Mouse (Mus musculus) kidney, adult 18-20 months (tissue): Measurements from ENCODE around the gene Atp5h.
"Not testable (repeated sequence)": the region's sequence is repeated elsewhere in the genome, so short reads cannot be mapped to it uniquely, and the experiment has no call there.

ENCODE experiments used
- DNase-seq: peaks from one replicate; pipeline ENCODE4 v3.0.0; 2021

Atp5h gene

DNA sequence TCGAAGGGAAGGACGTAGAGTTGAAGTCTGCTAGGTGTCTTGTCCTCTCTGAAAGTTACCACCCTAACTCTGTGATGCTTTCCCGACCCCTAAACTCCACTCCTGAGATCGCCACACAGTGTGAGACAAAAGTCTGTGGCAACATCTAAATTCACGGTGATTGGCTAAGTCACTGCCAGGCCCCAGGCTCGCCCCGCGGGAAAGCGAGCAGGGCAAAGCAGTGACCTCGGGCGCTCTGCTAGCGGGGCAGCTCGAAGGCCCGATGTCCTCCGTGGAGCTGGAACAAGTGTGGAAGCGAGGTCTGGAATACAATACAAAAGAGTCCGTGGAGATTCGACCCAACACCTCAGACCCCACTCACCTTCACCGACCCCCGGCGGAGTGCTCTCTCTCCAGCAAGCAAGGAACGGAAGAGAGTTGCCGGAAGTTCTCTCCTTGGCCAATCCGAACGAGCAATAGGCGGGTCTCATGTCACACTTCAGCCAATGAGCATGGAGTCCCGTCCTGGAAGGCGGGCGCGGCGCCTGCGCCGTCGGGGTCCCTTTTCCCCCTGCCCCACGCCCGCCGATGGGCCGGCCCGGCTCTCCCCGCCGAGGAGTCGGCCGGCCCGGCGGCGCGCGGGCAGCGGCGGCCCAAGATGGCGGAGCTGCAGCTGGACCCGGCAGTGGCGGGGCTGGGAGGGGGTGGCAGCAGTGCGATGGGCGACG is at the start of gene Atp5h, which contains the start of gene Kctd2:
Gene Atp5h (minus strand): TSS at position 432 of the 707 bp plus-strand sequence.
Gene Kctd2 (plus strand): TSS at position 598 of the 707 bp plus-strand sequence.
- peak; percentile 92 for DNase-seq

DNA sequence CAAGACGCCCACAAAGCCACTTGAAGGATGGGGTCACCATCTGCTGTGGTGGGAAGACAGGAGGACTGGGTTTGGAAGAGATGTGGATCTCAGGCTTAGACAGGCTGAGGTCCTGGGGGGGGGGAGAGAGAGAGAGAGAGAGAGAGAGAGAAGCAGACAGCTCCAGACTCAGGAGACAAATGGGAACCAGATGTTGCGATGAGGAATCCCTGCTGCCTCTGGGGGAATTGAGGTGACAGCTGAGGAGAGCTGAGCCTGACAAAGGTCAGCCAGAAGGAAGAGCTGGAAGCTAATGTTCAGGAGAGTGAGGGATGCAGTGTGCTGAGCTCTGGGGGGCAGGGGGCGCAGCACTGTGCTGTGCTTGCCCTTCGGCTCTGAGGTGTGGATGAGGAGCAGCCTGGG is 47.5 kb upstream of the Atp5h start:
- DNase-seq = no peak

DNA sequence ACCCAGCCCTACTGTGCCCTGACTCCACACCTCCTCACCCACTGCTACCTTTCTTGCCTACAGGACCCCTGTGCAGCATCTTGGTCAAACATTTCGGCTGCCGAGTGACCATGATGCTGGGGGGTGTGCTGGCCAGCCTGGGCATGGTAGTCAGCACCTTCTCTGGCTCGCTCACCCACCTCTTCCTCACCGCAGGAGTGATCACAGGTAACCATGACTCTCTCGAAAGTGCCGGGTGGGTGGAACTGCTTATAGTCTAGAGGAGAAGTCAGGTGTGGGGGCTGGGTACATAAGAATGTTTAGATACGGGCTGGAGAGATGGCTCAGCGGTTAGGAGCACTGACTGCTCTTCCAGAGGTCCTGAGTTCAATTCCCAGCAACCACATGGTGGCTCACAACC is 45.1 kb upstream of the Atp5h start:
- DNase-seq = no peak

DNA sequence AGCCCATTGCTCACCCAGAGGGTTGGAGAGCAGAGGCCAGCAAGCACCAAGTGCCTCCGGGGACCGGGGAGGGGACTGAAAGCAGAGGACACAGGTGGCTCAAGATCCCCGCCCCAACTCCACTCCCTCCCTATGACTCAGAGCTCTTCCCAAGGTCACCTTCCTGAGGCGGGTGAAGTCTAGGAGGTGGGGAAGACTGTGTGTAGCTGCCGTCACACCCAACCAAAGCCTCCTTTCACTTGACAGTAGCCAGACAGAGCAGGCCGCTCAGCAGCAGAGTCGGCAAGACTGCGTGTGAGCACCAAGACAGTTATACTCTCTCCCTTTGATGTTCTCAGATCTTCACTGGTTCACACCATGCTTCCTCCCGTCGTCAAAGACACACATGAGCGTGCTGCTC is 43.6 kb upstream of the Atp5h start:
- DNase-seq = peak; percentile 47

DNA sequence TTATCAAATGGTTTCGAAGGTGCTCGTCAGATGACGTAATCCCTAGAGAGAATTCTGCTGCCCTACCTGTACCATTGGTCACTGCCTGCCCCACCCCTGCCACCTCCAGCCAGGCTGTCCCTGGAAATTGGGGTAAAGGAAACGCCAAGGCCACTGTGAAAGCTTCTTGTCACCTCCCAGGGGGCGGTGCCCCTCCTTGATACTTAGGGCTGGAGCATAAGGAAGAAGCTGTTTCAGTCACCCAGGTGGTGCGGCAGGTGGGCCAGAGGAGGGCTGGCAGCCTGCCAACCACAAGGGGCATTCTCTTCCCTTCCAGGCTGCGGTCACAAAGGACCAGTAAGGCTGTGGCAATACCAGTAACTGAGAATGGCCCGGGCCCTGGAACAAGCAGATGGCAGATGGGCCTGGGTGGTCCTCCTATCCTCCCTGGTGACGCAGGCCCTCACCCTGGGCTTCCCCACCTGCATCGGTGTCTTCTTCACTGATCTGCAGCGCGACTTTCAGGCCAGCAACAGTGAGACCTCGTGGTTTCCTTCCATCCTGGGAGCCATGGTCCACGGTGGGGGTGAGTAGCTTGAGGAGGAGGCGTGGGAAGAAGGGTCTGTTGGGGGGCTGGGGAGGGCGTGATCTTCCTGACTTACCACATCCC is 42.6 kb upstream of the Atp5h start, which contains the start of gene Slc16a5:
Gene Slc16a5 (plus strand): TSS at position 232 of the 649 bp plus-strand sequence.
- DNase-seq = peak; percentile 61

DNA sequence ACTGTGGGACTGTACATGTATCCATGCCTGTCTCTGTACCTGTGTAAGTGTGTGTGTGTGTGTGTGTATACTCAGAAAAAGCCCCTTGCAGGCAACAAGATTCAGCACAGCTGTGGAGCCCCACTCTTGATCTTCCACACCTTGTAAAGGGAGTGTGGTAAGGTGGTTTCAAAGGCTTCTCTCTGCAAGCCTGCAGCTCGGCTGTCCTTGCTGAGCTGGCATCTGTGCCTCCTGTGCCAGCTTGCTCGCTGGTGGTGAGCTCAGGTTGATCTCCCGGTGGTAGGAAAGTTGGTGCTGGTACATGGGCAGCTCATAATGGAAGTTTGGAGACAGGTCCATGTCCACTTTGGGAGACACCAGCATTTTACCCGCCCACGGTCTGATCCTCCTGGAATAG is 42.1 kb upstream of the Atp5h start:
- no peak for DNase-seq

DNA sequence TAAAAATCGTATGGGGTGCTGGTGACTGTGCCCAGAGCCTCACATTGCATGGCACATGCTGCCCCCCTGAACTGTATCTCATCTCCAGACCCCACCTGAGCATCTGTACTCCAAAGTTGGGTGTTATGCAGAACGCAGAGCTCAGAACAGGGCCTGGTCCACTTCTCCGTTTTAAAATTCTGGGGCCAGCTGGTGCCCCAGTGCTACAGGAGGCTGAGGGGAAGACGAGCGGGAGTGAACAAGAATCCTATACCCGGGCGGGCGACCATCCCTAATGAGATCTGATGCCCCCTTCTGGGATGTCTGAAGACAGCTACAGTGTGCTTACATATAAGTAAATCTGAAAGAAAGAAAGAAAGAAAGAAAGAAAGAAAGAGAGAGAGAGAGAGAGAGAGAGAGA is 41.2 kb upstream of the Atp5h start:
- no peak for DNase-seq

DNA sequence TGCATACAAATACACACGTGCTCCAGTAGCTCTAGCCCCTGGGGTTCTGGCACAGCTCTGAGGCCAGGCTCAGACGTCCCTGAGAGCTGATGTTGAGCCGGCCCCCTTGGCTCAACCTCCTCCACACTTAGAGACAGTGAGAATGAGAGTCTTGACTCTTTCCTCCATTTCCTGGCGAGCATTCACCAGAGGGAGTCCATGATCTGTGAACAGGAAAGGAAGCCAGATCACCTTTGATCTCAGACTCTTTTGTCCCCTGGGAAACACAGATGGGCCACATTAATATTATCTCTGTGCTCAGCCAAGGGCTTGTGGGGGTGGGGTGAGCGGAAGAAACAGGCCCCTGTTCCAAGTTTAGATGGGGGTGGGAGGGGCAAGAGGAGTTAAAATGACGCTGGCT is 37.6 kb upstream of the Atp5h start:
- peak; percentile 13 for DNase-seq

DNA sequence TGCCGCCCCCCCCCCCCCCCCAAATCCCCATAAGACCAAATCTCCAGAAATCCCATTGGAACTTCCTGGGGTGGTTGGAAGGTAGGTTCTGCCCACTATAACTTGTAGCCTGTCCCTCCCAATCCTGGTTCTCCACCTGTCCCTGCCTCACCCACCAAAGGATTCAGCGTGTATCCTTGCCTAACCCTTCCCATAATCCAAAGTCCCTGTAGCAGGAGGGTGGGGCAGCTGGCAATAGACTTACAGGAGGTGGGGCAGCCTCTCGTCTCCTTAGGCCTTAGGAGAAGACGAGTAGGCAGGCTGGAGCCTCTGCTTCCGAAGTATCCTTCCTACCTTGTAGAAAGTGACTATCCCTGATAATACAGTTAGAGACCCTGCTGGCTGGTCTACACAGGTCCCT is 36.4 kb upstream of the Atp5h start:
- DNase-seq = no peak

DNA sequence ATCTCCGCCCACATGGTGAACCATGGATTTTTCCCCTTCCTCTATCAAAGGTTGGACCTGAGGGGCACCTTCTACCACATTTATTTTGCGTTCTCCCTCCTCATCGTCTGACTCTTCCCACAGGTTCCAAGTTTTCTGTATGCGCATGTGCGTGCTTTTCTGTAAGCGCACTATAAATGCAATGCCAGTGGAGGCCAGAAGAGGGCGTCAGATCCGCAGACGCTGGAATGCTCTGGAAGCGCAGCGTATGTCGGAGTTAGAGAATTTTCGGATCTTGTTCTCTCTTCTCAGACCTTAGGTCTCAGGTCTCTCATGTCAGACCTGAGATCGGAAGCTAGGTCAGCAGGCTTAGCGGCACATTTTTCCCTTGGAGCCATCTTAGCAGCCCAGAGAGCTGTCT is 35.9 kb upstream of the Atp5h start:
- no peak for DNase-seq

DNA sequence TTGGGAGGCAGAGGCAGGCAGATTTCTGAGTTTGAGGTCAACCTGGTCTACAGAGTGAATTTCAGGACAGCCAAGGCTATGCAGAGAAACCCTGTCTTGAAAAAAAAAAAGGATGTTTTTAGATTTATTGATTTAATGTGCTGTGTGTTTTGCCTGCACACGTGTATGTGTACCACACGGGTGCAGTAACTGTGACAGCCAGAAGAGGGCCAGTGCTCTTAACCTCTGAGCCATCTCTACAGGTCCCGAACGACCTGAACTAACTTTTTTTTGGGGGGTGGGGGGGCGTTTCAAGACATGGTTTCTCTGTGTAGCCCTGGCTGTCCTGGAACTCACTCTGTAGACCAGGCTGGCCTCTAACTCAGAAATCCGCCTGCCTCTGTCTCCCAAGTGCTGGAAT is 35.1 kb upstream of the Atp5h start:
- DNase-seq = not testable (repeated sequence)

DNA sequence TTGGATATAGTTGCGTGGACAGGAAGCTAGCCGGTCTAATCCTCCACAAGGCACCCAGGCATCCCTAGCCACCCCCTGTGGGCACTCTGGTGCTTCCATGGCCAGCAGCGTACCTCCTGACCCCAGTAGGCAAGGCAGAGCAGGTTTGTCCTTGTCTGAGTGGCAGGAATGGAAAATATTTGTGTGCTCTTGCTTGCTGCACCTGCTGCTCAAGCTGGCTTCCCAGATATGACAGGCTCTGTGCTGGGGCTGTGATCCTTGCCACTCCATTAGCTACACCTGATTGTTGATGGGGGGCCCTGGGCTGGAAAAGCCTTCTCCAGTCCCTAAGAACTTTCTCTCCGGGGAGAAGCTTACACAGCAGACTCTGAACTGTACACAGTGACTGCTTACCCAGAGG is 33.5 kb upstream of the Atp5h start:
- peak; percentile 40 for DNase-seq

DNA sequence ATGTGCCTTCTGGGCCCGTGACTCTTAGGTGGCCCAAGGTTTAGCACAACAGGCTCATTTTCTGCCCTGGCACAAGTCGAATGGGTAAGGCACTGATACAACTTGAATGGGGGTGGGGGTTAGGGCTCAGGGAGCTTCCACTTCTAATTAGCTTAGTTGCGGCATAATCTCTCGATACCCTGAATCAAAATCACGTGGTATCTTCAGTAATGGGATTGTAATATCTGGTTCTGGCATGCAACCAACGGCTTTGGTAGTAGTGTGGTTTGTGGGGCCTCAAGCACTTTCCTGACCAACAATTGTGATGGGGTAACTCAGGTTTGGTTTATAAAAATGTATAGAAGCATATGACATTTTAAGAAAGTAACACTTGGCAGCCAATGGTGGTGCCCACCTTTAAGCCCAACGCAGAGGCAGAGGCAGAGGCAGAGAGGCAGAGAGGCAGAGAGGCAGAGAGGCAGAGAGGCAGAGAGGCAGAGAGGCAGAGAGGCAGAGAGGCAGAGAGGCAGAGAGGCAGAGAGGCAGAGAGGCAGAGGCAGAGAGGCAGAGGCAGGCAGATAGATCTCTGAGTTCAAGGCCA is 32.6 kb upstream of the Atp5h start:
- no peak for DNase-seq

DNA sequence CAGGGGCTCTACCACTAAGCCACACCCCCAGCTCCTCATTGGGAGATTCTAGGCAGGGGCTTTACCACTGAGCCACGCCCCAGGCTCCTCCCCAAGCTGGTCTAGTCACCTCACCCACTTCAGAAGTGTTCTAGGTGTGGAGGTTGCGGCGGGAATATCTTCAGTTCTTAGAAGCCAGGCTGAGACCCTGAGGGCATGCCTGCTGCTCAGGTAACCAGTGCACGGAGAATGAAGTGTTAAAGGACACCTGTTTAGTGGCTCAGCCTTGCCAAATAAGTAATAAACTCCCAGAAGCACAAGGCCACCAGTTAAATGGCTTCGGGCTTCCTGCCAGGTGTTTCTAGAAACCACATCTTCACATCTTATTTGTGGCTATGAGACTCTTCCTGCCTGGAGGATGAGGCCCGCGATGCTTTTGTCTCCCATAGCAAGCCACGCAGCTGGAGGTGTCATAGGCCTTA is 32.0 kb upstream of the Atp5h start:
- peak; percentile 34 for DNase-seq

DNA sequence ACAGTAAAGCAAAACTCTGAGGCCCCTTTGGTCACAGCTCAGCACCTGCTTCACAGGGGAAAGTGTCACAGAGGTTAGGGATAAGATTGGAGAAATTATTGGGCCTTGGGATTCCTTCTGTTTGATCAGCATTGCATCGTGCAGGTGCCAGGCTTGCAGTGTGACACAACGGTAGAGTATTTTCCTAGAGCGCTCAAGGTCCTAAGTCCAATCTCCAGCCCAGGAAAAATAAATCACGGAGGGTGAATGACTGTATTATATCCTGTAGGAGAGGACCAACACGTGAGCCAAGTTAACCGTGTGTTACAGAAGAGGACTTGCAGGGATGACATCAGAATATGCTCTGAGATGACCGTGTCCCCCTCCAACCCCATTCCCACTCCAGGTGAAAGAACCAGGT is 30.4 kb upstream of the Atp5h start:
- DNase-seq = peak; percentile 37

DNA sequence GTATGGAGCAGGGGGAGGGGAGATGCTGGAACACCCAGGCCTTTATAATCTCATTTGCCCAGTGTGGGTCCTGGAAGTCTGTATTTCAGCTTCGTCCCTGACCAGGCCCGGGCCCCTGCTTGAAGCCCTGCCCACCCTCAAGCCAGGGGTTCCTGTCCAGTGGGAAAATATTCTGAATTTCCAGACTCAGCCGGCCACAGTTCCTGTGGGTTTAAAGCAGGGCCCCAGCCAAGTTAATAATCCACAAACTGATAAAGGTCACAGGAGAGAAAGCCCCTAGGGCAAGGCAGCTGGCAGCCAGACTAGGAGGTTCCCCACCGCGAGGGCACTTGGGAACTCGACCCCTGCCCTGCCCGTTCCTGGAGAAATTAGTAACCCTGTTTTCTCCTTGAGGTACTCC is 29.2 kb upstream of the Atp5h start:
- peak; percentile 84 for DNase-seq

DNA sequence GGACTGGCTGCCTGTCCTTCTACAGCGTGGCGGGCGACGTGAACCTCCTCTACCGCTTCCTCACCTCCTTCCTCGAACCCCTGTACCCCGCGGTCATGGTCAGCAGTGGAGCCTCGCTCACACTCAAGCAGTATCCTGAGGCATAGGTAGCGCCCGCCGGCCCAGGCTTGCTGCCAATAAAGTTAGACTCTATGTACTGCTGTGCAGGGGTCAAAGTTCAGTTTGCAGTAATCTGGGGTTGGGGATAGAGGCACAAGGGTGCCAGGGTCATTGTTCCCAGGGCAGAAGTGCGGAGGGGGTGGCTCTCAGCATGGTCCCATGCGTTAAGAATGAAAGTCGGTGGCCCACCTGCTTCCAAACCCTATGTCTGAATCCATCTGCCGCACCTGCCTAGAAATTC is 28.3 kb upstream of the Atp5h start:
- DNase-seq = peak; percentile 77

DNA sequence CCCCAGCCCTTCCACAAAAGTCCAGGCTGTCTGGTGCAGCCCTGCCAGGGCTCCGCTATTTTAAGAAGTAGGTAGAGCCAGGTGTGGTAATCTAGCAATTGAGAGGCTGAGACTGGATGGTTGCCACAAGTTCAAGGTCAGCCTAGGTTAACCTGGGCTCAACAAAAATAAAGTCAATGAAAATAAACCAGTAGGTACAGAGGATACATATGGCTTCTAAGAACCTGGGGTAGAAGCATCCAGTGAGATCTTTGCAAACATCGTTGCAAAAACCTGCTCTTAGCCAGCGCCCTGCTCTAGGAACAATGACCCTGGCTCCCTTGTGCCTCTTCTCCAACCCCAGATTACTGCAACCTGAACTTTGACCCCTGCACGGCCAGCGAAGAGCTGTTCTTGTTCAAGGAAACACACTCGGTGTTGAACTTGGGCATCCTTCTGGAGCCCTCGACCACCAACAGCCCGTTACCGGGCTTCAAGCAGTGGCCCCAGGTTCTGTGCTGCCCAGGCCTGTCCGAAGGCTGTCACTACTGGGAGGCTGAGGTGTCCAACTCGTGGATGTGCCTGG is 27.6 kb upstream of the Atp5h start:
- DNase-seq = peak; percentile 61

DNA sequence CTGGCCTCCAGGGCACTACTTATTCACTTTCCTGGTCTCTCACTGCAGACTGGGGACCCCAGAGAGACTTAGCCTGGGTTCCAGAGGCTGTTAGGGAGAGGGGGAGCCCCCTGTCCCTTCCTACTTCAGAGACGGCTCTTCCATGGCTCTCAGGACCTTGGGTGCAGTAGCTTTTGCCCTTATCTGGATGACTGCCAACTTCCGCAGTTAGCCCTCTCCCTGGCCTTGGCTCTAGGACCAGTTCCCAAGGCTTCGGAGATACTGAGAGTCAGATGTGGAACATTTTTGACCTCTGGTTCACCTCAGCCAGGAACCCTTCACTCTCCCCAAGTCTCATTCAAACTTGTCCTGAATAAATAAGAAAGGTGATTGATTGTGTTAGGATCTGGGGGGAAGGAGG is 27.1 kb upstream of the Atp5h start:
- DNase-seq = peak; percentile 60

DNA sequence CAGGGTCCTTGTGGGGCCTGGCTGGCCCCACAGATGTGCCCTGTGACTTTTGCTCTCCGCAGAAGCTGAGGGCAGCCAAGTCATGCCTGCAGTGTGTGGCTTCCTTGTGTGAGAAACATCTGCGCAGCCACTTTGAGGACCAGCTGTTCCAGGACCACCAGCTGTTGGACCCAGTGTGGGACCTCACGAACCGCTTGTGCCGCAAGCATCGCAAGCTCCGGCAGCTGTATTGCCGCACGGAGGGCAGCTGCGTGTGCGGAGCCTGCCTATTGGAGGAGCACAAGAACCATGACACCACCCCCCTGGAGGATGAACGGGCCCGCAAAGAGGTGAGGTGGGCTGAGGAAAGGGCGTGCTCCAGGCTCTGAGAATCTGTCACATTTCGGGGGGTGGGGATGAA is 21.7 kb upstream of the Atp5h start:
- DNase-seq = no peak

DNA sequence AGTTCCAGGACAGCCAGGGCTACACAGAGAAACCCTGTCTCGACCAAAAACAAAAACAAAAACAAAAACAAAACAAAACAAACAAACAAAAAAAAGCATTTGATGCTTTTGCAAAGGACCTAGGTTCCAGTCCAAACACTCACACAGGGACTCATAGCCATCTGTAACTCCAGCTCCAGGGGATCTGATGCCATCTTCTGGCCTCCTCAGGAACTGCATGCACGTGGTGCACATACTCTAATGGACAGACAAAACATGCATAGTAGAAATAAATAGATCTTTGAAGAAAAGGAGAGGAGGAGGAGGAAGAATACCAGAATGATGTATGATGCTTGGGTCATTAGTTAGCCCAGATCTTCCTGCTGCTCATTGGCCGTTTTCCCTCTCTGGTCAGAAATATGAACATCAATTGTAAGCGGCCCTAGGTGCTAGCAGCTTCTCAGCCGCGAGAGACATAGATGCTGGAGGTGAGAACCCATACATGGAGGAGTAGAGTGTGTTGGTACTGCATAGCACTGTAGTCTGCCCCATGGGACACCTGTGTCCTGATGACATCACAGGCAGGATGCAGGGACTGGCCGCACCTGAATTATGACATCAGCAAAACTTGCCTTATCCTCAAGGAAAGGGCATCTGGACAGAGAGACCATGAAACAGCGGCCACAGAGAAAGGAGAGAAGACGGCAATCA is 20.3 kb upstream of the Atp5h start, which contains the start of gene Trim80:
Gene Trim80 (plus strand): TSS at position 640 of the 690 bp plus-strand sequence.
- DNase-seq = no peak

DNA sequence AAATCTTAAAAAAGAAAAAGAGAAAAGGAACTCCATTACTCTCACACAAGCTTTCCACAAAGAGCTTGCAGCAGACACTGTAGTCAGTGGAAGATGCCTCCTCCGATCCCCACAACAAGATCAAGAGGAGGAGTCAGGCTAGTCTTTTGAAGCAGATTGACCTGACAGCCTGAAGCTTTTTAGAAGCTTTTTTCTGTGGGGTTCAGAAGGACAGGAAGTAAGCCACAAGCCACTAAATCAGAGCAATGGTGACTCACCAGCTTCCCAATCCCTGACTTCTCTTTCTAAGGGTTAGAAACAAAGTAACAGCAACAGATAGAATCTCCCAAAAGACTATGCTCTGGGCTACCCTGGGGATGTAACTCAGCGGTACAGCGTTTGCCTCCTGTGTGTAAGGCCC is 19.6 kb upstream of the Atp5h start:
- no peak for DNase-seq

DNA sequence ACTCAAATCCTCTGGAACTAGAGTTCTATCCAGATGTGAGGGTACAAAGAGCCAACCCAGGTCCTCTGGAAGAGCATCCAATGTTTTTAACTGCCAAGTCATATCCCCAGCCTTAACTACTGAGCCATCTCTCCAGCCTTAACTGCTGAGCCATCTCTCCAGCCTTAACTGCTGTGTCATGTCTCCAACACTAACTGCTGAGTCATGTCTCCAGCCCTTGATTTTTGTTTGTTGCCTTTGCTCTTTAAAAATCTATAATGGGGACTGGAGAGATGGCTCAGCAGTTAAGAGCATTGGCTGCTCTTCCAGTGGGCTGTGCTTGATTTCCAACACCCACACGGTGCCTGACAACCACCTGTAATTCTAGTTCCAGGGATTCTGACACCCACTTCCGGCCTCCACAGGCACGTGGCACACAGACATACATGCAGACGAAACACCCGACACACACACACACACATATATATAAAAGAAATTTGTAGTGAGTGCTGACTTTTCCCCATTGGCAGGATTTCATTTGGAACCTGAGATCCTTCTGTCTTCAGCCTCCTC is 17.9 kb upstream of the Atp5h start:
- DNase-seq = no peak
